Mouse (Mus musculus): ENCODE results near the gene Magix. TPM values are rescaled to one million over a fixed set of nuclear protein-coding genes. Genes with fewer than 3 reads are reported as not detected.

The Magix gene
- total RNA-seq, 2 experiments from 2014 or later = 0.16 to 0.43 TPM

- intact Hi-C loops (cut with DNase I) = loop anchor here (5.0 kb wide), 1 partner anchor 226 kb away; no protein-coding TSS in a partner anchor
- peak overlapping the region; percentile 77 for H3K27ac ChIP-seq
These were observed 32.3 kb downstream of the Magix start for GRCm38 (mm10) chrX:7648671-7649304.

GRCm38 (mm10) chrX:7645349-7645748 is 35.7 kb downstream of the Magix start:
- no peak overlapping the region for H3K27ac ChIP-seq
- intact Hi-C loops (cut with DNase I) = loop anchor here (2.0 to 5.0 kb wide), 2 partner anchors 171 to 223 kb away; no protein-coding TSS in a partner anchor
- no peak overlapping the region for H3K4me3 ChIP-seq
- TF ChIP-seq CTCF (IDR thresholded peaks at IDR 0.05) = peak; percentile 72
- DNase-seq (ENCODE audit: extremely low spot score in 1 of 2, low spot score in 2 of 2) = peak; percentile 70 to 78

More at GRCm38 (mm10) chrX:7648671-7649304, 32.3 kb downstream of the Magix start:
- TF ChIP-seq CTCF (IDR thresholded peaks at IDR 0.05) = peak; percentile 2; the same call in 1 of the 2 replicates
- peak overlapping the region; percentile 41 for H3K4me3 ChIP-seq
- peak in 1 of 2 experiments; percentile 72 for DNase-seq (ENCODE audit: extremely low spot score in 1 of 2, low spot score in 2 of 2)

- intact Hi-C loops (cut with DNase I) = loop anchor here (5.0 kb wide), 1 partner anchor 33 kb away; the partner anchor contains the start of genes Cacna1f and Ccdc22
- no peak for DNase-seq (ENCODE audit: extremely low spot score in 1 of 2, low spot score in 2 of 2)
- no peak for TF ChIP-seq CTCF (IDR thresholded peaks at IDR 0.05)
- H3K27ac ChIP-seq = no peak overlapping the region
- peak overlapping the region; percentile 34 for H3K4me3 ChIP-seq
These were observed 40.3 kb downstream of the Magix start for GRCm38 (mm10) chrX:7640785-7641184.

GRCm38 (mm10) chrX:7639536-7640325 is 41.3 kb downstream of the Magix start:
- TF ChIP-seq CTCF (IDR thresholded peaks at IDR 0.05) = no peak
- peak overlapping the region; percentile 89 for H3K27ac ChIP-seq
- peak overlapping the region; percentile 51 for H3K4me3 ChIP-seq
- no peak for DNase-seq (ENCODE audit: extremely low spot score in 1 of 2, low spot score in 2 of 2)
- intact Hi-C loops (cut with DNase I) = loop anchor here (2.0 to 10.0 kb wide), 3 partner anchors 32 to 325 kb away; partner anchors contain the start of genes Cacna1f, Ccdc22, Clcn5 and Ppp1r3f

DNA sequence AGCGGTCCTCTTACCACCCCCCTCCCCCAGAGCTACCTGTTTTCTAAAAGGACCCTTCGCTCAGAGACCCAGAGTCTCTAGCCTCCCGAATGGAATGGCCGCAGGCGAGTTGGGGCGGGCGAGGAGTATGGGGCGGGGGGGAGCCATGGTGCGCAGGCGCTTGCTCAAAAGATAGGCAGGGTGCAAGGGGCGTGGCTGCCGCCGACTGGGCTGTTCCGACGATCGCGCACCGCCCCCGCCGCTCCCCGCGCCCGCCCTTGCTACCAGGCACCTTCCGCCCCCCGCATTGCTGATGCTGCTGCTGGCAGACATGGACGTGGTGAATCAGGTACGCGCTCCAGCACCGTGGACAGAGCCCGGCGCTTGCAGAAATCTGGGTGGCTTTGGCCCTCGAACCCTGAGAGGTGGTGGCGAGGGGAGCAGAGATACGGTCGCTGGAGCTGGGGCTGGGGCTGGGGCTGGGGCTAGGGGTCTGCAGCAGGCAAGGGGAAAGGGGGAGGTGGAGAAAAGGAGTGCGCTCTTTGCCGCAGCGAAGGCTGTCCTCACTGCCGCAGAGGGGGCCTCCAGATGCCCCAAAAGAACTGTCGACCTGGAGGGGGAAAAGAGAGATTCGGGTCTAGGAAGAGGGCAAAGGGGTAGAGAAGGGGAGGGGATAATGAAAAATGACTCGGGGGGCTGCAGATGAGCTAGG is 42.5 kb downstream of the Magix start, which contains the start of gene Syp:
Syp (plus strand) TSS at position 71 of the 691 bp plus-strand sequence.
- TF ChIP-seq CTCF (IDR thresholded peaks at IDR 0.05) = no peak
- Histone ChIP-seq H3K4me3 (peak within 1 kb of the TSS; percentile 51), H3K27ac (peak within 1 kb of the TSS; percentile 89)
- DNase-seq (ENCODE audit: extremely low spot score in 1 of 2, low spot score in 2 of 2) = peak; percentile 87 to 89
- intact Hi-C loops (cut with DNase I) = loop anchor here (2.0 to 10.0 kb wide), 2 partner anchors 64 to 324 kb away; partner anchors contain the start of genes Clcn5 and Ppp1r3f

DNA sequence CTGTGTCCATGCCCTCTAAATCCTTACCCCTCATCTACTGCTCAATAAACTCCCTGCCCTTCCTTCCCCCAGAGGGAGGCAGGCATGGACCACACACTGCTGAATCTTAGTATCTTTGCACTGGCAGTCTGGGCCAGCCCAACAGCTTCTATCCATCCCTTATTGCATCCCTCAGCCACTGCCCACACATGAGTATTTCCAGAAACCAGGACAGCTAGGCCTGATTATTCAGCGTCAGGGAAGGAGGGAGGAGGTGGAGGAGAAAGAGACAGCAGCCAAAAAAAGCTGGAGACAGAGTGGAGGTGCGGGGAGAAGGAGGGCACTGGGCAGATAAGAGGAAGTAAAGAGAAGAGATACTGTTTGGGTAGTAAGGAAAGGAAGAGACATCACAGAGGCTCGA is 46.0 kb downstream of the Magix start:
- TF ChIP-seq CTCF (IDR thresholded peaks at IDR 0.05) = no peak; the same call in none of the 2 replicates
- peak in 1 of 2 experiments; percentile 52 for DNase-seq (ENCODE audit: extremely low spot score in 1 of 2, low spot score in 2 of 2)
- no peak overlapping the region for H3K4me3 ChIP-seq
- peak overlapping the region; percentile 76 for H3K27ac ChIP-seq
- intact Hi-C loops (cut with DNase I) = loop anchor here (10.0 kb wide), 1 partner anchor 320 kb away; the partner anchor contains the start of gene Clcn5

GRCm38 (mm10) chrX:7632560-7632959 is 48.5 kb downstream of the Magix start:
- no peak for TF ChIP-seq CTCF (IDR thresholded peaks at IDR 0.05)
- intact Hi-C loops (cut with DNase I) = loop anchor here (10.0 kb wide), 1 partner anchor 318 kb away; the partner anchor contains the start of gene Clcn5

More at GRCm38 (mm10) chrX:7632560-7632959, 48.5 kb downstream of the Magix start:
- Histone ChIP-seq H3K4me3 (no peak overlapping the region), H3K27ac (no peak overlapping the region)
- DNase-seq (ENCODE audit: extremely low spot score in 1 of 2, low spot score in 2 of 2) = no peak

Other genes starting within 250 kb of the Magix start
- gene Foxp3, start 107.6 kb downstream of the Magix start, total RNA-seq (2021) = not detected
- 10 to 100 TPM; 21.9 to 26.8 TPM for gene Ppp1r3f, start 107.0 kb downstream of the Magix start, total RNA-seq (2021)
- 10 to 100 TPM; 30.1 to 31.5 TPM for gene Ccdc22, start 75.7 kb downstream of the Magix start, total RNA-seq (2021)
- gene Cacna1f, start 74.2 kb downstream of the Magix start, total RNA-seq (2021) = under 1 TPM; 0.19 to 0.27 TPM
- 1,000 to 10,000 TPM; 1,746 to 1,868 TPM for gene Syp, start 42.8 kb downstream of the Magix start, total RNA-seq (2021)
- 1 to 10 TPM; 1.1 to 2.4 TPM for gene Prickle3, start 24.0 kb downstream of the Magix start, total RNA-seq (2021)
- 1 to 10 TPM; 6.5 to 8.8 TPM for gene Plp2, start 9.9 kb downstream of the Magix start, total RNA-seq (2021)
- gene Gpkow, start 15.9 kb upstream of the Magix start, total RNA-seq (2021) = 10 to 100 TPM; 32.9 to 34.5 TPM
- gene Wdr45, start 33.1 kb upstream of the Magix start, total RNA-seq (2021) = 10 to 100 TPM; 61.0 to 68.9 TPM
- gene Gm45208, start 41.0 kb upstream of the Magix start, total RNA-seq (2021) = not detected
- gene Praf2, start 47.2 kb upstream of the Magix start, total RNA-seq (2021) = 10 to 100 TPM; 88.9 to 92.7 TPM
- gene Ccdc120, start 69.7 kb upstream of the Magix start, total RNA-seq (2021) = 10 to 100 TPM; 26.3 TPM
- gene Tfe3, start 81.3 kb upstream of the Magix start, total RNA-seq (2021) = 10 to 100 TPM; 30.9 to 35.1 TPM
- 100 to 1,000 TPM; 109 to 113 TPM for gene Gripap1, start 108.5 kb upstream of the Magix start, total RNA-seq (2021)
- gene Kcnd1, start 141.0 kb upstream of the Magix start, total RNA-seq (2021) = 1 to 10 TPM; 7.7 to 9.3 TPM
- gene Otud5, start 160.1 kb upstream of the Magix start, total RNA-seq (2021) = 10 to 100 TPM; 76.4 to 84.1 TPM
- 10 to 100 TPM; 53.6 to 56.3 TPM for gene Pim2, start 197.0 kb upstream of the Magix start, total RNA-seq (2021)
- 10 to 100 TPM; 31.9 to 39.6 TPM for gene Slc35a2, start 202.8 kb upstream of the Magix start, total RNA-seq (2021)
- gene Pqbp1, start 218.0 kb upstream of the Magix start, total RNA-seq (2021) = 10 to 100 TPM; 80.5 to 83.6 TPM
- gene Timm17b, start 218.1 kb upstream of the Magix start, total RNA-seq (2021) = 10 to 100 TPM; 19.3 to 27.4 TPM
- gene Gm10491, start 226.6 kb upstream of the Magix start, total RNA-seq (2021) = not detected
- gene Gm10490, start 228.3 kb upstream of the Magix start, total RNA-seq (2021) = not detected
- gene Pcsk1n, start 238.6 kb upstream of the Magix start, total RNA-seq (2021) = 100 to 1,000 TPM; 463 to 503 TPM
- not detected for gene Eras, start 247.4 kb upstream of the Magix start, total RNA-seq (2021)